Mouse (Mus musculus) MEL (cell line): ENCODE data around the gene Nrxn2. TPM values are rescaled to one million over a fixed set of nuclear protein-coding genes. Genes with fewer than 3 reads are reported as not detected.

Experiments used
- DNase-seq: peaks from one replicate; pipeline ENCODE4 v3.0.0; 2011; ENCODE audit warnings: low read depth, low spot score
- H3K27ac ChIP-seq: 2 replicates; pipeline ENCODE4 v1.5.1; 2012; ENCODE audit warnings: low read depth, mild to moderate bottlenecking, control low read depth, low read length, moderate library complexity; ENCODE audit not compliant: control insufficient read depth
- H3K27me3 ChIP-seq, 2 experiments: fragments of 150-350 bp in 1 of 2; sonication (generic) in 1 of 2; 2 replicates each; pipeline ENCODE4 v1.6.1; 2012; ENCODE audit warnings: low read length in 2 of 2, mild to moderate bottlenecking in 2 of 2, improper control_type of control experiment in 1 of 2, moderate library complexity in 1 of 2; ENCODE audit not compliant: insufficient read depth in 2 of 2, control insufficient read depth in 1 of 2
- H3K36me3 ChIP-seq, 2 experiments: 2 replicates each; pipeline ENCODE4 v1.6.1; 2012 to 2014; ENCODE audit warnings: low read length in 2 of 2, improper control_type of control experiment in 1 of 2, inconsistent platforms in 1 of 2, mild to moderate bottlenecking in 1 of 2; ENCODE audit not compliant: insufficient read depth in 2 of 2, control insufficient read depth in 1 of 2
- H3K4me1 ChIP-seq, 2 experiments: fragments of 150-350 bp in 1 of 2; sonication (generic) in 1 of 2; 2 replicates each; pipeline ENCODE4 v1.6.1; 2012; ENCODE audit warnings: low read length in 2 of 2, improper control_type of control experiment in 1 of 2, mild to moderate bottlenecking in 1 of 2; ENCODE audit not compliant: insufficient read depth in 2 of 2, control insufficient read depth in 1 of 2
- H3K4me3 ChIP-seq, 2 experiments: fragments of 150-350 bp in 1 of 2; sonication (generic) in 1 of 2; 2 replicates each; pipeline ENCODE4 v1.5.1; 2012; ENCODE audit warnings: low read depth in 2 of 2, low read length in 2 of 2, mild to moderate bottlenecking in 2 of 2, moderate library complexity in 2 of 2, control low read depth in 1 of 2, improper control_type of control experiment in 1 of 2; ENCODE audit not compliant: control insufficient read depth in 1 of 2, insufficient read depth in 1 of 2
- H3K79me2 ChIP-seq: 2 replicates; pipeline ENCODE4 v1.6.1; 2012; ENCODE audit warnings: mild to moderate bottlenecking, low read length, moderate library complexity; ENCODE audit not compliant: control insufficient read depth, poor library complexity, insufficient read depth
- H3K9ac ChIP-seq: 2 replicates; pipeline ENCODE4 v1.6.1; 2012; ENCODE audit warnings: low read depth, mild to moderate bottlenecking, control low read depth, low read length, moderate library complexity; ENCODE audit not compliant: control insufficient read depth, poor library complexity, severe bottlenecking
- H3K9me3 ChIP-seq: fragments of 150-350 bp; sonication (generic); replicated peaks from 2 replicates; pipeline ENCODE4 v1.6.1; 2012; ENCODE audit warnings: mild to moderate bottlenecking, low read length, improper control_type of control experiment, moderate library complexity; ENCODE audit not compliant: insufficient read depth
- CHD2 ChIP-seq: IDR thresholded peaks from 2 replicates; pipeline ENCODE4 v1.6.1; 2011; ENCODE audit warnings: low read length, improper control_type of control experiment
- CTCF ChIP-seq, 3 experiments: IDR thresholded peaks in 2 of 3; conservative IDR thresholded peaks in 1 of 3; 2 replicates each; pipeline ENCODE4 v1.5.1; 2011 to 2012; ENCODE audit warnings: low read length in 3 of 3, low read depth in 2 of 3, mild to moderate bottlenecking in 2 of 3, improper control_type of control experiment in 1 of 3, inconsistent platforms in 1 of 3, mixed read lengths in 1 of 3, moderate library complexity in 1 of 3; ENCODE audit not compliant: control insufficient read depth in 1 of 3, insufficient read depth in 1 of 3, poor library complexity in 1 of 3, severe bottlenecking in 1 of 3
- HCFC1 ChIP-seq: IDR thresholded peaks from 2 replicates; pipeline ENCODE4 v1.6.1; 2012; ENCODE audit warnings: low read depth, mild to moderate bottlenecking, inconsistent platforms, low read length, improper control_type of control experiment, moderate library complexity
- JUND ChIP-seq: IDR thresholded peaks from 2 replicates; pipeline ENCODE4 v1.6.1; 2011; ENCODE audit warnings: low read depth, mild to moderate bottlenecking, improper control_type of control experiment, low read length
- MAFK ChIP-seq: IDR thresholded peaks from 2 replicates; pipeline ENCODE4 v1.6.1; 2011; ENCODE audit warnings: low read depth, mild to moderate bottlenecking, low read length, improper control_type of control experiment, borderline replicate concordance
- MYC ChIP-seq: IDR thresholded peaks from 2 replicates; pipeline ENCODE4 v1.6.1; 2011; ENCODE audit warnings: low read depth, mild to moderate bottlenecking, low read length, improper control_type of control experiment, moderate library complexity
- RAD21 ChIP-seq: IDR thresholded peaks from 2 replicates; pipeline ENCODE4 v1.6.1; 2011; ENCODE audit warnings: mild to moderate bottlenecking, low read depth, low read length, improper control_type of control experiment
- RCOR1 ChIP-seq: IDR thresholded peaks from 2 replicates; pipeline ENCODE4 v1.6.1; 2012; ENCODE audit warnings: low read depth, mild to moderate bottlenecking, inconsistent platforms, low read length, improper control_type of control experiment
- SMC3 ChIP-seq: IDR thresholded peaks from 2 replicates; pipeline ENCODE4 v1.6.1; 2011; ENCODE audit warnings: low read depth, low read length, improper control_type of control experiment
- TBP ChIP-seq: IDR thresholded peaks from 2 replicates; pipeline ENCODE4 v1.8.0; 2011; ENCODE audit warnings: low read depth, low read length, improper control_type of control experiment
- ZC3H11A ChIP-seq: IDR thresholded peaks from 2 replicates; pipeline ENCODE4 v1.6.1; 2012; ENCODE audit warnings: low read depth, mild to moderate bottlenecking, inconsistent platforms, low read length, improper control_type of control experiment
- ZMIZ1 ChIP-seq: IDR thresholded peaks from 2 replicates; pipeline ENCODE4 v1.6.1; 2012; ENCODE audit warnings: low read depth, mild to moderate bottlenecking, inconsistent platforms, low read length, improper control_type of control experiment, moderate library complexity
- polyA plus RNA-seq, 2 experiments: library from polyadenylated mRNA; stranded (reverse) in 1 of 2; unstranded in 1 of 2; fragments of >175 nt in 1 of 2; fragments of >200 nt in 1 of 2; gene quantifications; 2 replicates each; pipeline versions ENCODE4 v1.2.1 to v1.2.4; 2012; ENCODE audit warnings: low replicate concordance in 2 of 2, low read depth in 1 of 2; ENCODE audit not compliant: insufficient read length in 2 of 2, insufficient read depth in 1 of 2, missing spikeins in 1 of 2
- total RNA-seq: library from RNA; depleted of rRNA; stranded (reverse); fragments of 300-350 nt; gene quantifications from 2 replicates; pipeline ENCODE4 v1.2.3, GENCODE M21; 2012

Nrxn2 gene
- total and polyA plus RNA-seq, 3 experiments: 0.39 to 0.42 TPM; not detected in 1

DNA sequence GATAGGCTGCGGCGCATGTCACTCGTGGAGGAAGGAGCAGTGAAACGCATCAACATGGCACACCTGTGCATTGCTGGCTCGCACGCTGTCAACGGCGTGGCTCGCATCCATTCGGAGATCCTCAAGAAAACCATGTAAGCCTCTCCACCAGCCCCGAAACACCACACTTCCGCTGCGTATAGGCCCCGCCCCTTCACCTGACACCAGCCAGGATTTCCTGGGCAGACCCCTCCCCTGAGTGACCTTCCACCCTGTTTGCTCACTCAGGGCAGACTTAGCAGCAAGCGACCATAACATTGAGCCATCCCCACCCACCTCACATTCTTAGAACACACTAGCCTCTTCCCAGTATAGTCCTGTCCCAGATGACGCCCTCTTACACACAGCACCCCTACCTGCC, 28.7 kb upstream of the Nrxn2 start:
- Histone ChIP-seq H3K27me3 (no peaks in the 10 kb centered on the region), H3K4me1 (no peaks in the 10 kb centered on the region), H3K27ac (no peak overlapping the region), H3K4me3 (no peak overlapping the region), H3K36me3 (no peaks in the 10 kb centered on the region), H3K9ac (no peak overlapping the region), H3K79me2 (no peaks in the 10 kb centered on the region), H3K9me3 (no peaks in the 10 kb centered on the region)
- no peak for DNase-seq
- no peak for TF ChIP-seq HCFC1
- TF ChIP-seq MAFK: no peak
- no peak for TF ChIP-seq JUND

GRCm38 (mm10) chr19:6390251-6390650, 28.3 kb upstream of the Nrxn2 start:
- TF ChIP-seq CHD2: no peak
- TF ChIP-seq ZMIZ1: no peak
- TF ChIP-seq RCOR1: no peak
- TF ChIP-seq TBP: no peak
- TF ChIP-seq RAD21: no peak
- no peak for TF ChIP-seq HCFC1
- H3K27ac ChIP-seq: no peak overlapping the region
- no peaks in the 10 kb centered on the region for H3K79me2 ChIP-seq
- H3K4me1 ChIP-seq: no peaks in the 10 kb centered on the region
- no peaks in the 10 kb centered on the region for H3K9me3 ChIP-seq
- DNase-seq: no peak
- H3K9ac ChIP-seq: no peak overlapping the region
- H3K36me3 ChIP-seq: no peaks in the 10 kb centered on the region
- H3K27me3 ChIP-seq: no peaks in the 10 kb centered on the region
- H3K4me3 ChIP-seq: no peak overlapping the region

DNA sequence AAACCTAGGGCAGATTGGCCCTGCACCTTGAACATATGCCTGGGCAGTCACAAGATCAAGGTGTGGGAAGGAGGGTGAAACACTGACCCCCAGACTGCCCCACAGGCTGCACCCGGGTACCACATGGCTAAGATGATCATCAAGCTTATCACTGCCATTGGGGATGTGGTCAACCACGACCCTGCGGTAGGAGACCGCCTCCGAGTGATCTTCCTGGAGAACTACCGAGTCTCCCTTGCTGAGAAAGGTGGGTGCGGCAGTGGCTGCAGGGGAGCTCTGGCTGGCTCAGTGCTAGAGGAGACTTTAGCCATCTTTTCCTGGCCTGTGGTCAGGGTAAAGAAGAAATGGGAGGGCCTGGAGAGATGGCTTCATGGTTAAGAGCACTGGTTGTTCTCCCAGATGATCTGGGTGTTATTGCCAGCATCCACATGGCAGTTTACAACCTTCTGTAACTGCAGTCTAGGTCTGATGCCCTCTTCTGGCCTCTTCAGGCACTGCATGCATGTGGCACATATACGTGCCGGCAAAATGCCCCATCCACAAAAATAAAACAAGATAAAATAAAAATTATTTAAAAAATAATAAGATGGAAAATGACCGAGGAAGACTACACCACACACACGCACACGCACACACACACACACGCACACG, 25.7 kb upstream of the Nrxn2 start:
- Histone ChIP-seq H3K79me2 (no peaks in the 10 kb centered on the region), H3K4me3 (no peak overlapping the region), H3K27me3 (no peaks in the 10 kb centered on the region), H3K4me1 (no peaks in the 10 kb centered on the region), H3K9me3 (no peaks in the 10 kb centered on the region), H3K9ac (no peak overlapping the region), H3K36me3 (no peaks in the 10 kb centered on the region), H3K27ac (no peak overlapping the region)
- DNase-seq: peak; percentile 70
- TF ChIP-seq MYC (0 out of 2 replicates have a peak, but pooled peaks have one; percentile 53), SMC3 (0 out of 2 replicates have a peak, but pooled peaks have one; percentile 2), ZMIZ1 (no peak), CTCF (IDR thresholded peaks at IDR 0.05 in 2 of 3, conservative IDR thresholded peaks at IDR 0.05 in 1 of 3; ENCODE audit: control insufficient read depth in 1 of 3, insufficient read depth in 1 of 3, low read depth in 2 of 3, low read length in 3 of 3, poor library complexity in 1 of 3, severe bottlenecking in 1 of 3) (peak; percentile 40 to 49 (median 44); a peak in 5 of 6 replicates), ZC3H11A (0 out of 2 replicates have a peak, but pooled peaks have one; percentile 6)
